Mouse (Mus musculus): ENCODE measurements around the gene Siae.

Siae gene

DNA sequence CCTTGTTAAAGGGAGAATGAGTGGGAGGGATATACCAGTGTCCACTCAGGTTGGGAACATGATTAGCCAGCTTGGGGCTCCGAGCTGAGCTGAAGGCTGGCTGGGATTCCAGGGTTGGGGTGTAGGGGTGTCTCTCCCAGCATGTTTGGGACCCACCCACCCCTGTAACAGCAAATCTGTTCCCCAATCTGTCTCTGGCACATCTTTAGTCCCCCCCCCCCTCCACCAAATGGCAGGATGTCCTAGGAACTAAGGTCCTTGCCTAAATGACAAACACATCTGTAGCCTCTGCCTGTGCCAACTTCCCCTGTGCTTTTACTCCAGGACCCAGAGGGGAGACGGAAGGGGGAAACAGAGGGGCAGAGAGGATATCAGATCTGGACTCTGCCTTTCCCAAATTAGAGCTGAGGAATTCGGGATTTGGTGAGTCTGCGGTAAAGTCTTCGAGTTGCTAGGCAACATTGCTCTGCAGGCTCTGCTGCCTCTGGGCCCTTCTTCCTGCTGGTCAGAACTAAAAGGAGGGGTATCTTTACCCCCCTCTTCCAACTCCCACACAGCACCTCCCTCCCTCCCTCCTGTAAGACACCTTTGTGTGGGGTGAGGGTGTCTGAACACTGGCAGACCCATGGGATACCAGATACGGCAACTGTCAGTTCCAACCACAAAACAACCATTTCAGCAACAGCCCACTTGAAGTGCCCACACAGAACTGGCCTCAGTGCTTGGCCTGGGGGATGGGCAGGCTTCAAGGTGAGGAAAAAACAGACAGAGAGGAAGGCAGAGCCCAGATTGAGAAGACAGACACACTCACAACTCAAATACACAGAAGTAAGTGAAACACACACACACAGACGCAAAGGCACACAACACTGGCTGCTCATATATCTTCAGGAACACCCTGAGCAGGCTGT lies at the start of gene Siae:
Gene Siae, plus strand, starts transcription at position 861 of the 911 bp plus-strand sequence.
- no peak for DNase-seq (ENCODE audit: low read depth, low spot score)

DNA sequence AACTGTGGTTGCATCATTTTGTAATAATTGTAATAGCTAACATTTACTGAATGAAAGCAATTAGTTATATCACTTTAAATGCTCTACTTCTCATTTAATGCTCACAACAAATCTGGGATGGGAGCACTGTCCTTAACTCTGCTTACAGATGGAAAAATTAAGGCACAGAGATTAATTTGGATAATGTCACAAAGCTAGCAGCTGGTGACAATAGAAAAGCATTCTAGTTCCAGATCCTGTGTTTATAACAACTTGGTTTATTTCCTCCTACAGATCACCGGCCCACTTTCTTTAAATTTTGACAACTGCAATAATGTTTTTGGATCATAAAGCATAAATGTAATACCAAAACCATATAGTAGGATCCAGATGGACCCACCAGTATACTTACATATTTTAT lies 49.5 kb upstream of the Siae start:
- DNase-seq (ENCODE audit: low read depth, low spot score) = no peak

DNA sequence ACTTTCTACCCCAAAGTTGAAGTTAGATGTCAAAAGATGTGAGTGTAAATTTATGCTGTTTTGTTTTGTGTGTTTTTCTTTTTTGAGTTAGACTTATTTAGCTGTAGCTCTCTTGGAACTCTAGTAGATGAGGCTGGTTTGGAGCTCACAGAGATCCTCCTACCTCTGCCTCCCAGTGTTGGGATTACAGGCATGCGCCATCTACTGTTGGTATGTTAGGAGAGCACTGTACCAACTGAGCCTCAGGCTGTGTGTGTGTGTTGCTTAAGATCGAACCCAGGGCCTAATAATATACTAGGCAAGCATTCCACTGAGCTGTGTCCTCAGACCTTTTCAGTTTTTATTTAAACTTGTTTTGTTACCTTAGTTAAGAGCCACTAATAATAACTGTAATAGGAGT lies 43.4 kb upstream of the Siae start:
- DNase-seq (ENCODE audit: low read depth, low spot score) = no peak

DNA sequence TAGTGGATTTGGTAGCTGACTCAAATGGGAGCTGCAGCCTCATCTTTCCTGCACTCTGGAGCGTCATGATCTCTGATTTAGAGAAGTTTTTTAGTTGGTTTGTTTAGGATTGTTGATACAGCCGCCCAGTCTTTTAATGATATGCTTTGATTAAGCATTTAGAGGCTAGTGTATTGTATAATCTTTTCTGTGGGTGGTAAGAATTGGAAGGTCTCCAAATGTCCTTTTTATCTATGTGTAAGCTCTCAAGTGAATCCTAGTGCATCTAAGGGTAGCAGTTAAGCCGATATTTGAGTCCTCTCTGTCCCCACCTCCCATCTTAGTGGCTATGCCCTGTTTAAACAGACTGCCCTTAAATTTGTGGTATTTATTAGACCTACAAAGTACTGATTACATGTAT lies 41.0 kb upstream of the Siae start:
- no peak for DNase-seq (ENCODE audit: low read depth, low spot score)

DNA sequence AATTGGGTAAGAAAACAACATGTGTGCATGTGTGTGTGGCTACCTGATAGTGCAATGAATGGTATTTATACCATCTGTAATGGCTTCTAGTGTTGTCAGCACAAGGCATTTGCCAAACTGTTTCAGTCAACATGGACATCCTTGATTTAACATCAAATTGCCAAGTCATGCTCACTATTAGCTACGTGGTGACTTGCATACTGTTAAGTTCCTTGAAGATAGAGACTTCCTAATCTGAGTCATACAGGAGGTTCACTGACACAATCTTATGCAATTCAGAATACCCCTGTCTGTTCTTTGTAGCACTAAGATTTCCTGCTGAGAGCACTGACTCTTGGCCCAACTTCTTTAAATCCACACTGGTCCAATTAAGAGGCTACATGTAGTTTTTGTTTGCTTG lies 38.0 kb upstream of the Siae start:
- no peak for DNase-seq (ENCODE audit: low read depth, low spot score)

DNA sequence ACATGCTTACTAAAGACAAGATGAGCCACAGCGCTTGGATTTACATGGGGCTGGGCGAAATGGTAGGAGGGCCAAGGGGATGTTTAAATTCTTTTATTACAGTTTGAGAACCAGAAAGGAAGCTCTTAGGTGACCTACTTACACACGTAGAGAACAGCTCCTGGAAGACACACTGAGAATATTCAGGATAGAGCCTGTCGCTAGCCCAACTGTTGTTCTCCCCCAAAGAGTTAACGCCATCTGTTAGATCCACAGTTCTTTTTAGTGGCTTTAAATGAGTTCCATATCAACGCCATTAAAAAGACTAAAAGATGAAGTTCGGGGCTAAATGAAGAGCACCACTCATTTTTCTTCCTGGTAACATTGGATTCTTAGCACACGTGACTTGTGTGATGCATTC lies 36.5 kb upstream of the Siae start:
- DNase-seq (ENCODE audit: low read depth, low spot score) = no peak

DNA sequence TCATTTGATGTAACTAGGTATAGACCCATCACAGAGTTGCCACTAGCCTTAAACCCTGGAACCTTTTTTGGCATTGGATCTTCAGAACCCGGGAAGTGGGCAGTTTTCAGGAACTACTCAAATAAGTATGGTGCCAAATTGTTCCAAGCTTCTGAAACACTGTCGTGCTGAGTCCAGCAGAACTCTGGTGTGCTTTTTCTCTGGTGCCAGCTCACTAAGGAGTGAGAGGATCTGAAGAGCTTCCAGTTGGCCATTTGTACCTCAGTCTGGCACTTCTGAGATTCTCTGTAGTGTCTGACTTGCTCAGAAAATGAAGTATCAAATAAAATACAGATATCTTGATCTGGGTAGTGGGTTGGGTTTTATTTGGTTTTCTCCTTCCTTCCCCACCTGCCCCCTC lies 35.5 kb upstream of the Siae start:
- no peak for DNase-seq (ENCODE audit: low read depth, low spot score)

DNA sequence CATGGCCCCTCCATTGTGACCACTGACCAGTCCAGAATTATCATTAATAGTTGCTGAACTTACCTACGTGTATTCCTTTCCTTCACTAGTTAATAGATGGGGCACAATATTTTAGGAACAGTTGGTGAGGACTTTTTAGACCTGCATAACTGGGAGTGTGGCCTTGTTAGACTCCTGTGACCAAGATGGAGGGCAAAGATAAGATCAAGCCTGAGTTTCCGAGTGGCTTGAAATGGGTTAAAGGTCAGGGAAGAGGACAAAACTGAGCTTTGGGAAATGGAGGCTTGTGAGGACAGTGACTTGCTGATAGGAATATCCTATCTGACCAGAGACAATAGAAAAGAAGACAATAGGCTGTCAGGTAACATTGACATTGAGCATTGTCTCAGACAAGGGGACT lies 30.0 kb upstream of the Siae start:
- DNase-seq (ENCODE audit: low read depth, low spot score) = no peak

DNA sequence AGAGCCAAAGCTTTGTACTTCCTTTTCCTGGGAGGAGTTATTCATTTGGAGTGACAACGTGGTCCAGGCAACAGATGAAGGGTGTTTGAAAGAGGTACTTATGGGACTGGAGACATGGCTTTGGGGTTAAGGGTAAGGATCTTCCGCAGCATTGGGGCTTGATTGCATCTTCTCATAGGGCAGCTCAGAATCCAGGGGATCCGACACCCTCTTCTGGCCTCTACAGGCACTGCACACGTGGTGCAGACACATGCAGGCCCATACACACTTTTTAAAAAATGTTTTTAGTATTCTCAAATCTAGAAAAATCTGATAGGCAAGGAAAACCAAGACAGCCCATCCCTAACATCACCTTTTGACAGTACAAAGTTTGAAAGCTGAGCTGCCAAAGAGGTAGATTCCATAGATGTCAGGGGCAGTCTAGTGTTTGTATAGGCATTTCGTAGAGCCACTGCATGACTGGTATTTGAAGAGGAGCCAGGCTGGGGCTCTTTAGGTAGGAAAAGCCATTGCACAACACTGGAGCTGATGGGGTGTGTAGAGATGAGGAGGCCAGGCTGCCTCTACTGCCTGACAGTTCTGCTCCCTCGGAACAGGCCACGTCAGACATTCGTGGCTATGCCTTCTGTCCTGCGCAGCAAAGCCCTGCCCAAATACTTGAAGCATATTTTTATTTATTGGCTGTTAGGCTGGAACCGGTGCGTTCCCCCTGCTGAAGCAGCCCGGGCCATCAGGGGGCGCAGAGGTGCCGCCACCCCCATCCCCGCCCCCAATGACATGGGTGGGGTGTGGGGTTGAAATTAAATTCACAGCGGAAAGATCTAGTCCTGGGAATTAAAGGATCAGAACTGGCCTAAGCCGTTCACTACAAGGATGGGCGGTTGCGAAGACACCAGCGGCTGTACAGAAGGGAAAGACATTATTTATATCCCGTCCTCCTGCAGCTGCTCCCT lies 28.8 kb upstream of the Siae start:
- no peak for DNase-seq (ENCODE audit: low read depth, low spot score)

DNA sequence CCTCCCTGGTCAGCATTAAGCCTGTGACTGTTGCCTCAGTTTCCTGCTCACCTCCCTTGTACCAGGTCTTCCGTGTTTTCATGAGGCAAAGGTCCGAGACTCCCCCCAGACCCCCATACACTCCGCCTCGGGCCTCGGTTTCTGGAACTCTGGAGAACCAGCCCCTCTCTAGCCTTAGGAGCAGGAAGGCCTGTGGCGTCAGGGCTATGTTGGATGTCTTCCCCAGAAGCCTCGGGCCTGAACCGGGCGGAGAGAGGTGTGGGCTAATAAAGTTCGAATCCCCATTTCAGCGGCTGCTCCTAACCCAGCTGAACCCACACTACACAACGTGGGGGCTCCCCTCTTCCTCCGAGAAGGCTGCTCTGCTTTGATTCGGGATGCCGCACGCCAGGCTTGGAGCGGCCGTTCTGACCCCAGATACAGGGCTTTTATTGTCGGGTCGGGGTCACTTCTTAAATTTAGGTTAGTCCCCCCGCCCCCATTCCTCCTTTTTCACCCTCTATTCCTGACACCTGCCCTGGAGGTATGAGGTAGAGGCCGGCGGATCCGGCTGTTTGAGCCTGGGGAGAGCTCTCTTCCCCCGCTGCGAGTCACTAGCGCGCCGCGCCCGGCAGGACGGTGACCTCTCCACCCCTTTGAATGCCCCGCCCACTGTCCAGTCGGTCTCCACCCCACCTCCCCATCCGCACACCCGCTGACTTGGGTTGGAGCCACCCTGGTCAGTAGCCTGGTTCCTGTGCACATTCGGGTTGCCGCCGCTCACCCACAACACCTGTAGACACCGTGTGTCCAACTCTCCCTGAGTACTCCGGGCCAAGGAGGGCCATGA lies 27.9 kb upstream of the Siae start, which contains the start of gene Esam:
Gene Esam, plus strand, starts transcription at position 683 of the 829 bp plus-strand sequence.
- no peak for DNase-seq (ENCODE audit: low read depth, low spot score)

DNA sequence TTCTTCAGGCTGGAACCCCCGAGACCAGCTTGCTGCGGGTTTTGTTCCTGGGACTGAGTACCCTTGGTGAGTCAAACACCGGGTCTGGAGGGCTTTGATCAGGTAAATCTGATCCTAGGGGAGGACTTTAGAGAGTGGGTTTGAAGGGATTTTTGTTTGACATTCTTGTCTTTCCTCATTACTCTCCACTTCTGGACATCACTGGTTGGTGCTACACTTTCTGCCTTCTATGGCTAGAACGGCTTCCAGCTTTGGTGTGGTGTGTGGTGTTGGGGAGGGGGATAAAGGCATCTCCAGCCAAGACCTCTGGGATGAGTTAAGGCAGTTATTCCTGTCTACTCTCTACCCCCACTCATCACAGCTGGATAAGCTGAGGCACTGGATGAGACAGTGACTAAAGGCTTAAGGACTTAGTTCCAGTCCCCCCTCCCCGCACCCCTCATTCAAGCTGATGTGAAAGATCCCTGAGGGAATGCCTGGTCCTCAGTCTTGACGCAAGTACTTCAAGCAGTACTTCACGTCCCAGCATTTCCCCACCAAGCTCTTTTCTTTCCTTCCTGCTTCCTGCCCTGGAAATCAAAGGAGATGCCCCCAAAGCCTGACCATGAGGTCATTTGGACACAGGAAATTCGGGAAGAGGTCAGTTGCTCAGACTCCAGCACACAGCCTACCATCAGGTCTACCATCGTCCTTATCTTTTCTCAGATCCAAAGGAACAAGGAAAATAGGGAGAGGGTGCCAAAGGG lies 27.1 kb upstream of the Siae start:
- no peak for DNase-seq (ENCODE audit: low read depth, low spot score)

DNA sequence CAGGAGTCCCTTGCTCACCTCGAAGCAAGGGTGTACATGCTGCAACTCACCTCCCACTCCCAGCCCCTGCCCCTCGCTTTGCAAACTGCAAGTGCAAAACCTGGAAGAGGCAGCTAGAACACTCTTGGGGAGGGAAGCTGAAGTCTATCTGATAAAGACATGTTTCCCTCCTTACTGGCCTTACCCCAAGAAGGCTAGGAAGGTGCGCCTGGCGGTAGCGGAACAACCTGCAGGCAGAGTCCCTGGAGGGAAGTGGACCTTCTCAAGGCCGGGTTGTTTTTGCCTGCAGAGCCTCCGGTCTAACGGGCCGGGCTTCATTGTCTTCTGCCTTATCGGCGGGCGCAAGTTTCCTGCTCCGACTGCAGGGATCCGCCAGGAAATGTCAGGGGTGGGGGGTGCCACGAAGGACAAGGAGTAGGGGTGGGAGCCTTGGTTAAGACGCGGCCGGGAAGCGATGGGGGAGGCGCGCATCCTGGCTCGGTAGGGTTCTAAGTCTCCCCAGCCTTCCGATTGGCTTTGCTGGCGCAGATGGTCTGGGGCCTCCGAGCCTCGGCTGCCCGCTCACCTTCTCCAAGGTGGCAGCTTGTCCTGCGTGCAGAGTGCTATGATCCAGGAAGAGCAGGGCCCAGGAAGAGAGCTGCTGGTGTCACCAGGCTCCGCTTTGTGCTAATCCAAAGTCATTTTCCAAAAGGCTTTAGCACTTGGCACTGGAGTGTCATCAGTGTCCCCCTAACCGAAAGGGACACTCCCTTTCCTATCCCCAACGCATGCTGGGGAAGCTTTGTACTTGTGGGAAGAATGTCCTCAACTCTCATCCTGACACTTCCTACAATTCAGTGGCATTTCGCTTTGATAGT lies 25.2 kb upstream of the Siae start:
- no peak for DNase-seq (ENCODE audit: low read depth, low spot score)

DNA sequence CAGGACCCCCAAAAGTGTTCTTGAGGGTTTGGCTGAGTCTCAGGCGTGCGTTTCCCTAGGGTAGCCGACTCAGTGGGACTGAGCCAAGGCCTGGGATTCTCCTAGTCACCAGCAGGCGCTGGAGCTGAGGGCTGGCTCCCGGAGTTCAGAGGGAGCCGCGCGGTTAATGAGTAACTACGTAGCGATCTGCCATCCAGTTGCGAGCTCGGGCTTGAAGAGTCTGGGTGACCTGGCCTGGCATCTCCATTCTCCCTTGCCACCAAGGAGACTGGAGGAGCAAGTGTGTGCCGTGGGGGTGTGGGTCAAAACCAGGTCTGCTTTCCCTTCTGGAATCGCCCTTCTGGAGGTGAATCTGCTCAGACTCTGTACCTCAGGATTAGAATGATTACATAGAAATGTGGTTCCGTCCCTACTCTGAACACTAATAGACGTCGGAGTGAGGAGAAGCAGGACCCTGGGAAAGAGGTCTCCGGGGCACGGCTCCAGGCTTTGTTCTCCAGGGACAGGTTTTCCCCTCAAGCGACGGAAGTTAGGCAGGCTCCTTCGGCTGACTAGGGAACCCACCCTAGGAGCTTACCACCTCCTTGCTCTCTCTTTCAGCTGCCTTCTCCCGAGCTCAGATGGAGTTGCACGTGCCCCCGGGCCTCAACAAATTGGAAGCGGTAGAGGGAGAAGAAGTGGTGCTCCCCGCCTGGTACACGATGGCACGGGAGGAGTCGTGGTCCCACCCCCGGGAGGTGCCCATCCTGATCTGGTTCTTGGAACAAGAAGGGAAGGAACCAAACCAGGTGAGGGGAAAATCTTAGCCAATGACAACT lies 24.4 kb upstream of the Siae start:
- no peak for DNase-seq (ENCODE audit: low read depth, low spot score)

DNA sequence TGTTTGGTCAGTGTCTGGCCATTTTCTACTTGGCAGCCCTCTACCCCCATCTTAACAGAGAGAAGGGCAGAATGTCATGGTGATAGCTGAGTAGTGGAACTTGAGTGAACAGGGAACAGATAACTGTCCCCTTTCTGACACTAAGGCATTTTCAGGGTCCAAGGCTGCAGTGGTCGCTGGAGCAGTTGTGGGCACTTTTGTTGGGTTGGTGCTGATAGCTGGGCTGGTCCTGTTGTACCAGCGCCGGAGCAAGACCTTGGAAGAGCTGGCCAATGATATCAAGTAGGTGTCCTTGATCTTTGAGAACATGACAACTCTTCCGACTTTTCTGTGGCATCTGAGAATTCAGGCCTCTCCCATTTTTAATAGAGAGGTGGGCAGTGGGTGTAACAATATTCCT lies 18.6 kb upstream of the Siae start:
- no peak for DNase-seq (ENCODE audit: low read depth, low spot score)

DNA sequence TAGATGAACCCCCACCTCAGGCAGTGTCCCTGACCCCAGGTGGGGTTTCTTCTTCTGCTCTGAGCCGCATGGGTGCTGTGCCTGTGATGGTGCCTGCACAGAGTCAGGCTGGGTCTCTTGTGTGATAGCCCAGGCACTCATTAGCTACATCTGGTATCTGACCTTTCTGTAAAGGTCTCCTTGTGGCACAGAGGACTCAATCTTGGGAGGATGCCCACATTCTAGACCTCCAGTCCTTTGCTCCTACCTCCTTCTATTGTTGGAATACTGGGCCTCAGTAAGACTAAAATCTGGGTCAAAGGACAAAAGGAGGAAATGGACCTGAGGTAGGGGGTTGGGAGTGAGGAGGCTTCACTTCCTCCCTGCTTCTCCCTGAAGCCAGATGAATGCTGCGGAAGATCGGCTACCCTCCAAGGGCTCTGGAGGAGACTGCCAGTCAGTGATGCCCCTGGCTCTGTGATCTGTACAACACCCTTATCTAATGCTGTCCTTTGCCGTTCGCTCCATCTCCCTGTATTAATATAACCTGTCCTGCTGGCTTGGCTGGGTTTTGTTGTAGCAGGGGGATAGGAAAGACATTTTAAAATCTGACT lies 17.7 kb upstream of the Siae start:
- no peak for DNase-seq (ENCODE audit: low read depth, low spot score)

DNA sequence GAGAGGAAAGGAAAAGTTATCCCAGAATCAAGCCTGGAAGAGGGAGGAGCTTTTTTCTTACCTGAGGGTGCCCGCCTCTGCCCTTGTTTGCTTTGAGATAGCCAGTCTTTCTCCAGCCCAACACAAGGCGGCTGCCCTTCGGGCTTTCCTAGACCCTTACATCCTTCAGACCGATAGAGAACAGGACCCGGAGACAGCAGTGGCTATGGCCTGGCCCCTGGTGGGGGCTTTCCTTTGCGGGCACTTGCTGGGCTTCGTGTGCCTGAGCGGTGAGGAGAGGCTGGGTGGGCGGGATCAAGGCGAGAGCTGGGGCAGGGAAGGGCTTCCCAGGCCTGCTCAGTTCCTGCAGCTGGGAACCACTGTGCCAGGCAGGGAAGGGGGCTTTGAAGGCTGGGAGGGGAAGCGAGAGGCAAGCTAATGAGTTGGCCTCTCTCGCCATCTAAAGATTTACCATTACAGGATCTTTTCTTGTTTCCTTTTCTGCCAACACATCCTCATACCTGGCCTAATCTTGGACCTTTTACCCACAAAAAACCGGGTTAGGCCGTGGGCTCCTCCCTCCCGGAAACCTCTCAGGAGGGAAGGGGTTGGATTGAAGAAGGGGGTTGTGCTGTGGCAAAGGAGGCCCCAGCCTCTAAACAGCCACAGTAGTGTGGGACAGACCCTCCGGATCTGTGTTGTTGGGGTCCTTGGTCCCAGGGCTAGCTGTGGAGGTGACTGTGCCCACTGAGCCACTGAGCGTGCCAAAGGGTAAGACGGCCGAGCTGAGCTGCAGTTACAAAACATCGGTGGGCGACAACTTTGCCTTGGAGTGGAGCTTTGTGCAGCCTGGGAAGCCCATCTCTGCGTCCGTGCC lies 16.1 kb upstream of the Siae start, which contains the start of gene Vsig2:
Gene Vsig2, plus strand, starts transcription at position 86 of the 856 bp plus-strand sequence.
- DNase-seq (ENCODE audit: low read depth, low spot score) = no peak

DNA sequence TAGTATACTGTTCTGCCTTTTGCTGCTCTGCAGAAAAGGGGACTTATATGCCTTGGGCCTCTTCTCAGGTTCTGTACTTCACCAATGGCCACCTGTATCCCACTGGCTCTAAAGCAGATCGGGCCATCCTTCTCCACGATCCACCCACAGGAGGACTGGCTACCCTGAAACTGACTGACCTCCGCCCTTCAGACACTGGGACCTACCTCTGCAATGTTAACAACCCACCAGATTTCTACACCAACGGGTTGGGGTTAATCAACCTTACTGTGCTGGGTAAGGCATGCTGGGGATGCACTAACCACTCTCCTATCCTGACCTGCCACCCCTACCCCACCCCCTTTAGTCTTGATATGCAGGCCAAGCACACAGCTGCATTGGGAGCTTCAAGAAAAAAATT lies 15.3 kb upstream of the Siae start:
- DNase-seq (ENCODE audit: low read depth, low spot score) = no peak

Measured in CD4-positive helper T cell, adult 2 months (primary cell).